Mouse (Mus musculus) kidney, postnatal 0 days (tissue): Measurements from ENCODE around the gene Tmem132c. TPM values are rescaled to one million over a fixed set of nuclear protein-coding genes. Genes with fewer than 3 reads are reported as not detected.

Experiments used
- ATAC-seq: fragments of 200-750 bp; cut with Nextera tagmentation; replicated peaks from 2 replicates; pipeline ENCODE4 v1.8.0; 2017; ENCODE audit warnings: low read depth, moderate number of reproducible peaks, moderate TSS enrichment, moderate library complexity; ENCODE audit not compliant: low FRiP score
- DNase-seq: peaks from one replicate; pipeline ENCODE4 v3.0.0-alpha.2; 2016; ENCODE audit warnings: low spot score
- H3K27ac ChIP-seq: fragments of 300-500 bp; sonication (generic); 2 replicates; pipeline ENCODE4 v1.5.1; 2014; ENCODE audit warnings: mild to moderate bottlenecking
- H3K27me3 ChIP-seq: fragments of 300-500 bp; sonication (generic); 2 replicates; pipeline ENCODE4 v1.6.1; 2014; ENCODE audit warnings: low read length, mixed read lengths; ENCODE audit not compliant: insufficient read depth
- H3K36me3 ChIP-seq: fragments of 300-500 bp; sonication (generic); 2 replicates; pipeline ENCODE4 v1.6.1; 2014; ENCODE audit warnings: low read length, mixed read lengths; ENCODE audit not compliant: insufficient read depth
- H3K4me1 ChIP-seq: fragments of 300-500 bp; sonication (generic); replicated peaks from 2 replicates; pipeline ENCODE4 v1.6.1; 2014; ENCODE audit warnings: antibody characterized with exemption, low read length, mixed read lengths; ENCODE audit not compliant: insufficient read depth
- H3K4me2 ChIP-seq: fragments of 300-500 bp; sonication (generic); 2 replicates; pipeline ENCODE4 v1.6.1; 2014; ENCODE audit warnings: mild to moderate bottlenecking, low read length, moderate library complexity, mixed read lengths
- H3K4me3 ChIP-seq: fragments of 300-500 bp; sonication (generic); replicated peaks from 2 replicates; pipeline ENCODE4 v1.5.1; 2014; ENCODE audit warnings: low read depth, low read length
- H3K9ac ChIP-seq: fragments of 300-500 bp; sonication (generic); 2 replicates; pipeline ENCODE4 v1.6.1; 2014; ENCODE audit warnings: low read depth, low read length
- H3K9me3 ChIP-seq: fragments of 300-500 bp; sonication (generic); replicated peaks from 2 replicates; pipeline ENCODE4 v1.6.1; 2016; ENCODE audit warnings: low read length, inconsistent platforms, mixed read lengths
- CTCF ChIP-seq: IDR thresholded peaks from 2 replicates; pipeline ENCODE4 v1.5.1; 2016; ENCODE audit warnings: antibody characterized with exemption, low read depth, mild to moderate bottlenecking, moderate library complexity
- WGBS: fragments of 180-500 bp; shearing (Covaris S2); extraction: QIAGEN DNeasy Blood & Tissue Kit; methylation state at CpG from one replicate; pipeline ENCODE4 v1.1.7; 2014; 5-methylcytosine and 5-hydroxymethylcytosine counted together
- polyA plus RNA-seq: library from polyadenylated mRNA; unstranded; fragments of >200 nt; fragmentation: Nextera tagmentation; extraction: Ambion mirVana; gene quantifications from 2 replicates; pipeline ENCODE4 v1.2.1, GENCODE M21; 2015

Gene Tmem132c
- polyA plus RNA-seq, 1 experiment from 2014 or later = 0.75 TPM

DNA sequence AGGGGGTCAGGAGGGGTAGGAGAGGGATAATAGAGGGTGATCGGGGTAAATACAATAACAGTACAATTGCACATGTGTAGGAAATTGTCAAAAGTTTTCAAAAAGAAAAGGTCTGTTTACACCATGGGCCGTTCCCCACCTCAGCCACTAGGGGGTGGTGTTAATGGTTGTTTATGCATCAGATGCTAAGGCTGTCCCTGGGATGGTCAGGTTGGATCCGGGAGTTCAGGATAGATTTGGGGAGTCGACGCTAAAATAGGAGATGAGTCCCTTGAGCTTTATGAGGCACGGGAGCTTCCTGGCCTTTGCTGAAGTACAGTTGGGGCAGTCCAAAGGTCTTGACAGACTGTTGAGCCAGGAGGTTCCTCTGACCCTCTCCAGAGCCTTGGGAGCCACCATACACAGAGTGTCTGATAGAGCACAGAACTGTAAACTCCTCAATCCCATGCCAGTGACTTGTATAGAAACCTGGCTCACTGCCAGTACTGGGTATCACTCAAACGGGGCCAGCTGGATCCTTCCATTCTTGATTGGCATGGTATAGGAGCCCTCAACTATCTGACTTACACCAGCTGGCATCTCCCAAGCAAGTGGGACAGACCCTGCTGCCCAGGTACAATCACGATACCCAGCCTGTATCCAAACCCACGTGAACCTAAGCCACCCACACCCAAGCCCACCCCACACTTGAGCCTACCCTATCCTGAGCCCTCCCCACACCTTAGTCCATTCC, 281.3 kb downstream of the Tmem132c start:
- no peaks in the 10 kb centered on the region for H3K36me3 ChIP-seq
- peak; percentile 66 for TF ChIP-seq CTCF
- 56% methylated on average over 9 of the region's 9 CpGs for WGBS
- H3K27ac ChIP-seq = no peak overlapping the region
- H3K4me2 ChIP-seq = no peak overlapping the region
- peak; percentile 14 for DNase-seq
- H3K27me3 ChIP-seq = no peaks in the 10 kb centered on the region
- no peak overlapping the region for H3K4me3 ChIP-seq
- no peaks in the 10 kb centered on the region for H3K4me1 ChIP-seq
- no peaks in the 10 kb centered on the region for H3K9me3 ChIP-seq
- no peak overlapping the region for H3K9ac ChIP-seq
- ATAC-seq = no peak

- Histone ChIP-seq H3K4me3 (no peak overlapping the region), H3K4me2 (no peak overlapping the region), H3K4me1 (no peaks in the 10 kb centered on the region), H3K9ac (no peak overlapping the region), H3K27me3 (no peaks in the 10 kb centered on the region), H3K36me3 (no peaks in the 10 kb centered on the region), H3K9me3 (no peaks in the 10 kb centered on the region), H3K27ac (no peak overlapping the region)
- ATAC-seq (no peak), DNase-seq (no peak)
- TF ChIP-seq CTCF = no peak
- 71% methylated on average over 10 of the region's 10 CpGs for WGBS
Measured at GRCm38 (mm10) chr5:127527344-127527974, 285.9 kb downstream of the Tmem132c start.

DNA sequence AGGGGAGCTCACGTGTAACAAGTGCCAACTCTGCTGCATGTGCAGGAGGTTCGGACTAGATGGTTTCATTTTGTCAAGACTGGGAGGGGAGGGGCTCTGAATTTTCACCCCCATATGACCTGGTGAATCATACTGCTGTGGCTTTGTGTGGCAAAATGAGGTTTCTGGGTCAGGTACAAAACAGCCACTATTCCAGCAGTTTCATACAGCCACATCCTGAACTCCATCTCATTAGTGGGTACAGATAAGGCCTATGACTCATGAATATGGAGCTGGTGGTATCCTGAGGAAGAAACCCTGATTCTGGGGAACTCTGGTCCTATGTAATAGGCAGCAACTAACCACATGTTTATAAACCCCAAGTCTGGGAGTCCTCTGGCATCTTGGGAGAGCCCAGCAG, 295.9 kb downstream of the Tmem132c start:
- no peak for ATAC-seq

DNA sequence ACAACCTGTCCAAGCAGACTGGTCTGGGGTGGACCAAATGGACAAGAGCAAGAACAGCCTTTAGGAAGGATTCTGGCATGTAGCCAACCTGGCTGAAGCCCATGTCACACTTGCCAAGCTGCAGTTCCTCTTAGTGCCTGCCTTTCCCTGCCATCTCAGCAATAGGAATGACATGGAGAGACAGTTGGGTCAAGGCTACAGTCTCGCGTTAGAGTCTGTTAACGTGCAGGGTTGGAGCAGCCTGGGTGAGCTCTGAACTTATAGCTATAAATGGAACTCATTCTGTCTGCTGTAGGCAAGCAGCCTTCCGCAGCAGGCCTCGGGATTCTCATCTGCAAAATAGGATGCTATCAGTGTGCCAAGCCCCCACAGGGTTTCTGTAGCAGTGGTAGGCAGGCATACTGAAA, 305.0 kb downstream of the Tmem132c start:
- DNase-seq = no peak
- H3K36me3 ChIP-seq = no peaks in the 10 kb centered on the region
- no peak overlapping the region for H3K4me3 ChIP-seq
- ATAC-seq = no peak
- no peak overlapping the region for H3K9ac ChIP-seq
- no peaks in the 10 kb centered on the region for H3K9me3 ChIP-seq
- TF ChIP-seq CTCF = no peak
- no peaks in the 10 kb centered on the region for H3K4me1 ChIP-seq
- H3K27me3 ChIP-seq = no peaks in the 10 kb centered on the region
- no peak overlapping the region for H3K27ac ChIP-seq
- 88% methylated on average over 5 of the region's 5 CpGs for WGBS
- no peak overlapping the region for H3K4me2 ChIP-seq

More for the DNA sequence above, 295.9 kb downstream of the Tmem132c start:
- TF ChIP-seq CTCF = no peak
- Histone ChIP-seq H3K9me3 (no peaks in the 10 kb centered on the region), H3K4me2 (no peak overlapping the region), H3K9ac (no peak overlapping the region), H3K36me3 (no peaks in the 10 kb centered on the region), H3K27ac (no peak overlapping the region), H3K4me3 (no peak overlapping the region), H3K4me1 (no peaks in the 10 kb centered on the region), H3K27me3 (no peaks in the 10 kb centered on the region)
- whole genome bisulfite sequencing = 72% methylated on average over 2 of the region's 2 CpGs
- no peak for DNase-seq

DNA sequence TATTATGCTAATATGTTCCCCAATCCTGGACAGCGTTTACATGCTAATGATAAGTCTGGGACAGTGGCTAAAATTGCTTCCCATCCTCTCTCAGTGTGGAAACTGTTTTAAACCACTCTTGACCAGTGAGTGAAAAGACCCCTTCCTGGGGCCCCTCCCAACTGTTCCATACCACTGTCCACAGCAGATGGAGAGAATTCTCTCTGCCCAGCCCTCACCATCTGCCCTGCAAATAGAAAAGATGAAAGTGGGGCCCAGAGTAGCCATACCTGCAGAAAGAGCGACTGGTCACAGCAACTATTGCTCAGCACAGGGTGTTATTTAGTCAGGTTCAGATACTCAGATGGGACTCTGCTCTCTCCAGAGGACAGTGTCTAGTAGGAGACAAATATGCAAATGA, 306.5 kb downstream of the Tmem132c start:
- no peak for ATAC-seq
- H3K4me3 ChIP-seq = no peak overlapping the region
- TF ChIP-seq CTCF = no peak
- H3K9me3 ChIP-seq = no peaks in the 10 kb centered on the region
- H3K4me2 ChIP-seq = no peak overlapping the region
- no peak overlapping the region for H3K9ac ChIP-seq
- H3K36me3 ChIP-seq = no peaks in the 10 kb centered on the region
- WGBS = 65% methylated on average over 2 of the region's 2 CpGs
- no peaks in the 10 kb centered on the region for H3K27me3 ChIP-seq
- no peak overlapping the region for H3K27ac ChIP-seq
- H3K4me1 ChIP-seq = no peaks in the 10 kb centered on the region
- DNase-seq = no peak

- Histone ChIP-seq H3K36me3 (no peaks in the 10 kb centered on the region), H3K27ac (no peak overlapping the region), H3K4me2 (no peak overlapping the region), H3K9me3 (no peaks in the 10 kb centered on the region), H3K9ac (no peak overlapping the region), H3K27me3 (no peaks in the 10 kb centered on the region), H3K4me3 (no peak overlapping the region), H3K4me1 (no peaks in the 10 kb centered on the region)
- TF ChIP-seq CTCF = no peak
- no peak for DNase-seq
- ATAC-seq = no peak
- WGBS = 81% methylated on average over 3 of the region's 3 CpGs
Measured at GRCm38 (mm10) chr5:127561086-127561485, 319.5 kb downstream of the Tmem132c start.
